Mouse (Mus musculus) ovary, postnatal 10 days (tissue): ENCODE data around the gene Vmn1r208.
"Not testable (repeated sequence)": the region's sequence is repeated elsewhere in the genome, so short reads cannot be mapped to it uniquely, and the experiment has no call there.

Experiments used
- DNase-seq: peaks from one replicate; pipeline ENCODE4 v3.0.0; 2022; ENCODE audit warnings: low spot score

Gene Vmn1r208

DNA sequence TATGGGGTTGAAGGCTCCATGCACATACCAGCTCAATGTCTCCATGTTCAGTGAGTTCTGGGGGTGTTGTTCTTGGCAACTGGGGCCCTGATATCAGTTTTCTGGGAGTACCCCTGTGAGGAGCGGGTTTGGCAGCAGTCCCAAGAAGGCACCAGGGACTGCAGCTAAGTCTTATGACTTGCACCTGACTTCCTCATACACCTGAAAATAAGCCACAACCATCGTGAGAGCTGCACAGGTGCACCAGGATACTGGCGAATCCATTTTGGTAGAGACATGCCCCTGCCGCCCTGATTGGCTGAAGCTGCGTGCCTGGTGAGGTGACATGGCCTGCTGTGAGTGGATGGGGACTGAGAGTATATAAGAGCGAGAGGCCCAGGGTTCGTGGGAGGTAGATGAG is at the start of gene Vmn1r208:
Vmn1r208 (minus strand) TSS at position 101 of the 400 bp plus-strand sequence.
- DNase-seq = not testable (repeated sequence)

GRCm38 (mm10) chr13:22821601-22822000 is 44.4 kb upstream of the Vmn1r208 start:
- DNase-seq = not testable (repeated sequence)

DNA sequence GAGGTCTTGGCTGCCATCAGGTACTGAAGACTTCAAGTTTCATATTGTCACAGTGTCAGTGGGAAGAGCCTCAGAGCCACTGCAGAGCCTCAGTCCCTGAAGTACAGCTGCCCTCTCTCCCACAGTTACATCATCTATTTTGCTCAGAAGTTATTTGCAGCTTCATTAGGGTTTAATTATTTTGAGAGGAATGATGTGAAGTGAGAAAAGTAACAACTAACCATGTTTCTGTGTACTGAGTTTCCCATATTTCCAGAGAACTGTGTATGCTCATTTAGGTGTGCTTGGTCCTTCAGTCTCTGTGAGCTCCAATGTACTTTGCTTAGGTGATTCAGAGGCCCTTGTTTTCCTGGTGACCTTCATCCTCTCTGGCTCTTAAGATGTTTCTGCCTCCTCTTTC is 32.4 kb upstream of the Vmn1r208 start, which contains the start of gene Vmn1r209:
Vmn1r209 (minus strand) TSS at position 101 of the 400 bp plus-strand sequence.
- DNase-seq = not testable (repeated sequence)

DNA sequence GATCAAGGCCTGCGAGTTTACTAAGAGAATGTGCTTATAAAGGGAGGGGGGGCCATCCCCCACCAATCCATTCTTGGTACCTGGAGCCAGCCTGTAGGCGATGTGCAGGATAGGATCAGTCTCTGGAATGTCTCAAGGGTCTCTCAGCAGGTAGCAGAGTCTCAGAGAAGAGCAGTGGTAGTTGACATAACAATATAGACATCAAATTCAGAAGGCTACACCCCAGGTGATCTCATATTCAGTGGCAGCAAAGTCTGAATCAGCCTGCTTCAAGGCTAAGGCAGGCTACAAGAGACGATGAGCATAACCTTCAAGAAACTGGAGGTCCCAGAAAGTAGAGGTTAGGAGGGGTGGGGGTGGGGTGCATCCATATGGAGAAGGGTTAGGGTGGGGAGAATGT is 10.9 kb upstream of the Vmn1r208 start:
- DNase-seq = not testable (repeated sequence)

GRCm38 (mm10) chr13:22784159-22784558 is 7.0 kb upstream of the Vmn1r208 start:
- DNase-seq = not testable (repeated sequence)

DNA sequence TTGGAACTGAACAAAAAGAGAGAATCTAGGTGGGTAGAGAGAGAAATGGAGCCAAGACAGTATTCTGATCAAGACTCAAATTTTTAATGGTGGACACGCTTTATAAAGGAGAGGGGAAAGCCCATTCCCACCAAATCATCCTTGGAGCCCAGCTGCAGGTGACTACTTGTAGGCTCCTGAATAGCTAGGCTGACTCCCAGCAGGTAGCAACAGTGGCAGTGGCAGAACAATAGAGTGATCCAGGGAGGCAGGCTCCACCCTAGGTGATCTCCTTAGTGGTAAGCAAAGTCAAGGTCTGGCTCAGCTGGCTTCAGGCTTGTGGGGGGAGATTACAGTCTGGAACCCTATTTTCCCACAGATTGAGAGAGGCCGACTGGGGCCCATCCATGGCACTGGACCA is 5.6 kb downstream of the Vmn1r208 start:
- not testable (repeated sequence) for DNase-seq

- DNase-seq = no peak
Observed at GRCm38 (mm10) chr13:22747524-22747923, 29.7 kb downstream of the Vmn1r208 start.

DNA sequence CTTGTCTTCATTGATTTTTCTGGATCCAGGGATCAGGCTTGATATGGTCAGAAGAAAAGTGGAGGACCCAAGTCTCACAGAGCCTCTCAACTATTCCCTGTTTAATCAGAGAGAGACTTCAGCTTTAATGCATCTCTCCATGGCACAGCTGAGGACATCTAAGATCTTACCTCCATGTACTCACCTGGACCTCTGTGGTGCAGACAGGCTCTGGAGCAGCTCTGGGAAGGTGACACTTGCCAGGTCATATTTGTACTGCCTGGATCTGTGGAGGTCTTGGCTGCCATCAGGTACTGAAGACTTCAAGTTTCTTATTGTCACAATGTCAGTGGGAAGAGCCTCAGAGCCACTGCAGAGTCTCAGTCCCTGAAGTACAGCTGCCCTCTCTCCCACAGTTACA is 47.7 kb downstream of the Vmn1r208 start, which contains the start of gene Vmn1r207-ps:
Vmn1r207-ps (minus strand) TSS at position 101 of the 400 bp plus-strand sequence.
- not testable (repeated sequence) for DNase-seq
